ENCODE assay signal across 9 mouse cellular contexts in the genomic region with DNA sequence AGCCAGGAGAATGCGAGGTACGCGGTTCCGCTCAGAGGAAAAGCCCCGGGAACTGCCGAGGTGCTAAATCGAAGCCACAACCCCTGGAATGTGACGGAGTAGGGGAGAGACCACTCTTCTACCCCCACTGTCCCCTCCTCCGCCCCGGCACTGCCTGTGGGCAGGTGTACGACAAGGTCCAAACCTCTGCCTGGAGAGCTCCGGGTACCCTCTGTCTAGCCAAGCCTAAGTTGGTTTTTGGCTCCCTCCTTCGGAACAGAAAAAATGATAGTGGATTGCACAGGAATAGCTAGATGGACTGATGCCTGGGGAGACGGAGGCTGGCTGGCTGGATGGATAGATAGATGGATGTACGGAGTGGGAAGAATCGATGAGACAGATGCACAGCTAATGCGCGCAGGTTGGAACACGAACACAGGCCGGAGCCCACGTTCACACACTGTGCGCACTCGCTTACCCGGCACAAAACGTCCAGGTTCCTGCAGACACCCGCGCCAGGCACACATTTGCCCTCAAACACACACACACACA. TPM values are rescaled to one million over a fixed set of nuclear protein-coding genes. Genes with fewer than 3 reads are reported as not detected.
A peak's percentile ranks its signal among the peaks of the same experiment; 100 is the strongest.
DNase-seq lines count a peak whose midpoint lies in the region; ATAC-seq lines count a peak whose summit lies in the region.
"Had no signal": no experiment of that assay in that cellular context is flagged by ENCODE, and none has a peak within 500 bp of the region (broad histone marks: within the 10 kb centered on the region; RNA-seq: fewer than 3 reads in every experiment).

No protein-coding gene starts in this region.

- DNase-seq in gastrocnemius, postnatal 10 days = peak; percentile 22
- DNase-seq in gastrocnemius, adult 8-10 months (ENCODE audit: low spot score in 2 of 2) = no peak
- peak; percentile 68 for DNase-seq in hindbrain, embryonic 14.5 days (ENCODE audit: low spot score)
- peak; percentile 73 to 78 for DNase-seq in layer of hippocampus, postnatal 14 days (ENCODE audit: low spot score in 2 of 2)
- DNase-seq in retina, embryonic 14.5 days (ENCODE audit: low spot score) = peak; percentile 73
- DNase-seq in thymus, adult 18-20 months = no peak

- H3K9me3 ChIP-seq in forebrain, embryonic 16.5 days (ENCODE audit: control insufficient read depth, low read length) = no peaks in the 10 kb centered on the region
- no peaks in the 10 kb centered on the region for H3K9me3 ChIP-seq in hindbrain, embryonic 14.5 days (ENCODE audit: control insufficient read depth, low read length)
- no peaks in the 10 kb centered on the region for H3K9me3 ChIP-seq in lung, embryonic 15.5 days

- peak overlapping the region; percentile 97 for H3K27ac ChIP-seq in forebrain, embryonic 16.5 days (ENCODE audit: low read length)
- peak overlapping the region; percentile 82 for H3K27ac ChIP-seq in hindbrain, embryonic 14.5 days
- peak overlapping the region; percentile 57; the same call in 1 of the 2 replicates for H3K27ac ChIP-seq in lung, embryonic 15.5 days
- H3K27ac ChIP-seq: macrophage had no signal

- peaks cover 36% of the 10 kb centered on the region for H3K4me1 ChIP-seq in forebrain, embryonic 16.5 days (replicated peaks; ENCODE audit: control insufficient read depth, insufficient read depth, low read length)
- H3K4me1 ChIP-seq in hindbrain, embryonic 14.5 days (replicated peaks; ENCODE audit: control insufficient read depth, insufficient read depth, low read length) = peaks cover 18% of the 10 kb centered on the region; the same call in 1 of the 2 replicates
- peaks cover 29% of the 10 kb centered on the region for H3K4me1 ChIP-seq in lung, embryonic 15.5 days

- peak overlapping the region; percentile 82 for H3K4me3 ChIP-seq in forebrain, embryonic 16.5 days (replicated peaks; ENCODE audit: low read length)
- peak overlapping the region; percentile 66 for H3K4me3 ChIP-seq in hindbrain, embryonic 14.5 days (replicated peaks; ENCODE audit: low read length)
- peak overlapping the region; percentile 67 for H3K4me3 ChIP-seq in lung, embryonic 15.5 days

- 0% methylated on average over 27 of the region's 27 CpGs for WGBS in forebrain, embryonic 16.5 days
- WGBS in hindbrain, embryonic 14.5 days = under 1% methylated on average over 26 of the region's 27 CpGs
- 2% methylated on average over 25 of the region's 27 CpGs for WGBS in lung, embryonic 15.5 days

- peak overlapping the region; percentile 94 for H3K4me2 ChIP-seq in forebrain, embryonic 16.5 days (ENCODE audit: low read length)
- peak overlapping the region; percentile 63 for H3K4me2 ChIP-seq in hindbrain, embryonic 14.5 days (replicated peaks)
- peak overlapping the region; percentile 91 for H3K4me2 ChIP-seq in lung, embryonic 15.5 days

- no peaks in the 10 kb centered on the region for H3K36me3 ChIP-seq in forebrain, embryonic 16.5 days (ENCODE audit: control insufficient read depth, insufficient read depth)
- H3K36me3 ChIP-seq in hindbrain, embryonic 14.5 days (replicated peaks; ENCODE audit: control insufficient read depth, insufficient read depth) = peaks cover 5% of the 10 kb centered on the region; the same call in 1 of the 2 replicates
- H3K36me3 ChIP-seq in lung, embryonic 15.5 days = 0 out of 2 replicates have a peak, but pooled peaks cover 4% of the 10 kb centered on the region

- peak; percentile 17 for ATAC-seq in forebrain, embryonic 16.5 days
- ATAC-seq in hindbrain, embryonic 14.5 days (ENCODE audit: low FRiP score) = peak; percentile 32
- ATAC-seq in lung, embryonic 15.5 days (ENCODE audit: borderline replicate concordance, extremely low read depth, low FRiP score, low TSS enrichment) = no peak

- no peaks in the 10 kb centered on the region for H3K27me3 ChIP-seq in forebrain, embryonic 16.5 days (replicated peaks; ENCODE audit: control insufficient read depth, insufficient read depth, low read length)
- H3K27me3 ChIP-seq in hindbrain, embryonic 14.5 days (ENCODE audit: control insufficient read depth, insufficient read depth, low read length) = no peaks in the 10 kb centered on the region
- H3K27me3 ChIP-seq in lung, embryonic 15.5 days = peaks cover 8% of the 10 kb centered on the region; the same call in 1 of the 2 replicates

- peak overlapping the region; percentile 83 for H3K9ac ChIP-seq in forebrain, embryonic 16.5 days (replicated peaks; ENCODE audit: low read depth, low read length)
- peak overlapping the region; percentile 65 for H3K9ac ChIP-seq in hindbrain, embryonic 14.5 days
- H3K9ac ChIP-seq in lung, embryonic 15.5 days = peak overlapping the region; percentile 60

RNA-seq across cellular contexts. Expression of gene Epha4, which starts 1.4 kb away (rescaled TPM):
- total RNA-seq in gastrocnemius, postnatal 10 days (2021) = 10 to 100 TPM in 1 of 2 experiments, 1 to 10 TPM in 1; 6.3 to 10.0 TPM
- 1 to 10 TPM; 1.1 to 1.4 (median 1.2) TPM for total RNA-seq in gastrocnemius, adult 8-10 months (2022)
- polyA plus RNA-seq in forebrain, embryonic 16.5 days (2015; fragmentation: Nextera tagmentation; extraction: Ambion mirVana) = 76.4 and 89.5 TPM in 2 replicates
- polyA plus RNA-seq in hindbrain, embryonic 14.5 days (2014; fragmentation: Nextera tagmentation; extraction: Ambion mirVana) = 49.3 and 50.0 TPM in 2 replicates
- 100 to 1,000 TPM; 348 to 361 TPM for total RNA-seq in layer of hippocampus, postnatal 14 days (2021)
- polyA plus RNA-seq in lung, embryonic 15.5 days (2015; fragmentation: Nextera tagmentation; extraction: Ambion mirVana) = 14.2 and 16.9 TPM in 2 replicates
- polyA plus RNA-seq: macrophage had no signal

Comparison
In these comparisons a context has a peak if more than half of its experiments do, and no peak if none do; other contexts are left out.
1. DNase-seq: peak in gastrocnemius, postnatal 10 days (single experiment), hindbrain, embryonic 14.5 days (single experiment), layer of hippocampus, postnatal 14 days (2 of 2) and retina, embryonic 14.5 days (single experiment); none in gastrocnemius, adult 8-10 months (0 of 2) and thymus, adult 18-20 months (0 of 2).
2. RNA of gene Epha4, which starts 1.4 kb away (total RNA-seq): 348 to 361 TPM in layer of hippocampus, postnatal 14 days; 6.3 to 10.0 TPM in gastrocnemius, postnatal 10 days and 1.1 to 1.4 TPM in gastrocnemius, adult 8-10 months; every median in the first group is over 10 times any median in the second.
3. Peak in every context shown above with its lines, with median percentiles within 50 percentile points of each other: H3K27ac ChIP-seq, H3K4me2 ChIP-seq, H3K4me3 ChIP-seq and H3K9ac ChIP-seq.